Mouse (Mus musculus): Measurements from ENCODE around the gene Il22ra1.

DNA sequence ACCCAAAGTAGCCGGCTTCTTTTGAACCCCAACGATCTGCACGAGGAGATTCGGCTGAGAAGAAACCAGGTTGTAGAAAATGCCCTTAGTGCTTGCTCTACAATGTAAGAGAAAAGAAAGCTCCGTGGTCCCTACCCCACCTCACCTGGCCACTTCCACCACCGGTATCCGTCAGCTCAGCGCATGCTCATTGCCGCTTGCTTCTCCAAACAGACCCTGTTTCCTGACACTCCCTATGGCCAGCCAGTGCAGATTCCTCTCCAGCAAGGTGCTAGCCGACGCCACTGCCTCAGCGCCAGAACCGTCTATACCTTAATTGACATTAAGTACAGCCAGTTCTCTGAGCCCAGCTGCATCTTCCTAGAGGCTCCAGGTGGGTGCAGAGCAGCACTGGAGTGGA is 24.5 kb upstream of the Il22ra1 start:
- TF ChIP-seq CTCF (IDR thresholded peaks at IDR 0.05; ENCODE audit: borderline replicate concordance, control insufficient read depth, extremely low read depth, insufficient read depth, low read length, poor library complexity) (no peak), POLR2A (IDR thresholded peaks at IDR 0.05; ENCODE audit: control insufficient read depth, extremely low read depth, insufficient read depth, low read length, poor library complexity) (no peak)
